Mouse (Mus musculus): ENCODE results near the gene Agap1.

The Agap1 gene

GRCm38 (mm10) chr1:89755358-89755757 is 300.8 kb downstream of the Agap1 start:
- no peak for DNase-seq (ENCODE audit: low read depth, low spot score)

GRCm38 (mm10) chr1:89756387-89756786 is 301.8 kb downstream of the Agap1 start:
- DNase-seq (ENCODE audit: low read depth, low spot score) = peak; percentile 80

GRCm38 (mm10) chr1:89757545-89757944 is 302.9 kb downstream of the Agap1 start:
- peak; percentile 61 for DNase-seq (ENCODE audit: low read depth, low spot score)

DNA sequence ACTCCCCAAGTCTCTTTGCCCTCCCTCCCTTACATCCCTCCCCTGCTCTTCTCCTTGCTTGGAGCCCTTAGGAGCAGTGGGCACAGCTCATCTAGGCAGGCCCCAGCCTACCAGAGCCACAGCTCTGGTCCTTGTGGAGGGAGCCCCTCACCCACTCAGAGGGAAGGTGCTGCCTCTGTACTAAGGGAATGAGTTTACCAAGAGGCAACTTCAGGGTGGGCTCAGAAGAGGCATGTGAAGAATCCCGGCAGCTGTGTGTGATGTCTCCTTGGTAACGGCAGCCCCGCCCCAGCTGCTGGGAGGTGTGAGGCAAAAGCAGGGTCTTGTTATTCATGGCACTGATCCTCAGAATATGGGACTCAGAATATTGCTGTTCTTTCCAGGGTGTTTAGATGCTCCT is 309.3 kb downstream of the Agap1 start:
- DNase-seq (ENCODE audit: low read depth, low spot score) = peak; percentile 70

- DNase-seq (ENCODE audit: low read depth, low spot score) = no peak
These were observed 312.3 kb downstream of the Agap1 start for GRCm38 (mm10) chr1:89766891-89767290.

GRCm38 (mm10) chr1:89769641-89770040 is 315.0 kb downstream of the Agap1 start:
- DNase-seq (ENCODE audit: low read depth, low spot score) = no peak

GRCm38 (mm10) chr1:89770298-89770697 is 315.7 kb downstream of the Agap1 start:
- peak; percentile 48 for DNase-seq (ENCODE audit: low read depth, low spot score)

GRCm38 (mm10) chr1:89775750-89776149 is 321.1 kb downstream of the Agap1 start:
- no peak for DNase-seq (ENCODE audit: low read depth, low spot score)

GRCm38 (mm10) chr1:89780675-89781074 is 326.1 kb downstream of the Agap1 start:
- DNase-seq (ENCODE audit: low read depth, low spot score) = no peak

DNA sequence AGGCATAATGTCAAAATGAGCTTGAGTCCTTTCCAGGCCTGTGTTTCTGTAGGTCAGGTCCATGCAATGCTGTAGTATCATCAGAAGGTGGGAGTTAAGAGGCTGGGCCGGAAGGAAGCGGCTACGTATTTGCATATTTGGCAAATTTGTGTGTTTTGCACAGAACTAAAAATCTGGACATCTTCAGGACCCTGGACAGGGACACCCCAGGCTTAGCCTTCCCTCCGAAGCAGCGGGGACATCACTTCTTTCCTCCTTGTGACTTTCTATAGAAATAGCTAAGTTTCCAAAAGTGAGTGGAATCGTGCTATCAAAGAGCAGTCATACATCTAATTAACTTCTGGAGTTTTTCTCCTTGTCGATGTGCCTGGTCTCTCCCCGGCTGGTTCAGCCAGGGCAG is 327.3 kb downstream of the Agap1 start:
- DNase-seq (ENCODE audit: low read depth, low spot score) = peak; percentile 31

DNA sequence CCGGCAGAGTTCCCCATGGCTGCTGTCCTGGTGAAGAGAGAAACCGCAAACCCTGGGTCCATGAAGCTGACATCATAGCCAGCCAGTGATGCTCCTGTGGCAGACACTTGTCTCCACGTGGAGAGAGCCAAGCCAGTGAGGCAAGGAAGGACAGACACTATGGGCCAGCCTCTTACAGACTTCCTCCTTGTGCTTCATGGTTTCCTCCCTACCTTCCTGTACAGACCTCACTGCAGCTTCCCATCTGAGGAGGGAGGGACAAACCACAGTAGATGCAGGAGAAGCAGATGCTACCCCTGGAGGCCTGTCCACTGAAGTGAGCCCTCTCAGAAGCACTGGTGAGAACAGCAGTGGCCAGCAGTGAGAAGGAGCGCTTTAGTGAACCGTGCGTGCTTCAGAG is 332.2 kb downstream of the Agap1 start:
- no peak for DNase-seq (ENCODE audit: low read depth, low spot score)

GRCm38 (mm10) chr1:89798724-89799123 is 344.1 kb downstream of the Agap1 start:
- DNase-seq (ENCODE audit: low read depth, low spot score) = no peak

GRCm38 (mm10) chr1:89801506-89801905 is 346.9 kb downstream of the Agap1 start:
- DNase-seq (ENCODE audit: low read depth, low spot score) = peak; percentile 42

DNA sequence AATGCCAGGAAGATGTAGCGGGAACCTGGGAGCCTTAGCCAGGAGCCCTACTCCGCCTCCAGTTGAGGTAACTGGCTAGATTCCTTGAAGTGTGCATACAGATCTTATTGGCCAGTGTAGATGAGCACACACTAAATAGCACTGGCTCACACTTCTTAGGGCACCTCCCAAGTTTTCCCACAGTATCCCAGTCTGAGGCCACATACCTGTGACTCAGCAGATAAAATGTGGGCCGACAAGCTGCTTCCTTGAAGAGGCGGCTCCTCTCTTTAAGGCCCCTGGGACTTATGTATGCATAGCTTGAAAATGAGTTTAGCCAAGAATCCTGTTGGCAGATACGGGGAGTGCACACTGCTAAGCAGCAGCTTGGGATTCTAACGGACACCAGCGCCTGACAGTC is 350.4 kb downstream of the Agap1 start:
- DNase-seq (ENCODE audit: low read depth, low spot score) = no peak

DNA sequence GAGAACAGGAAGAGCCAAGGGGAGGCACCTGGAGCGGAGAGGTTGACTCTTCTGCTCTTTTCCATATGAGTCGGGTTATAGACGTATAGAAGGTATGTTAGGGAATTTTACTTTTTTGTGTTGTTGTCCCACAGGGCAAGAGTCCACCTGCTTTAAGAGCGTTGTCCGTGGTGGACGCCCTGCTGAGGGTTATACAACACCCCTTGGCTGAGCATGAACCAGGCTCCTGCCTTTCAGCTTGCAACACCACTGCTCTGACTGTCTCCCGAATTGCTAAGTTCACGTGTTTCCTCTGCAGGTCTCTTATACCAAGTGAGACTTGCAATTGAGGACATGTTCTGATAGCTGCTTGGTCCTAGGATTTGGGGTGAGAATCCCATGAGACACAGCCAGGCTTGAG is 358.2 kb downstream of the Agap1 start:
- DNase-seq (ENCODE audit: low read depth, low spot score) = no peak

- no peak for DNase-seq (ENCODE audit: low read depth, low spot score)
These were observed 362.0 kb downstream of the Agap1 start for GRCm38 (mm10) chr1:89816487-89817206.

- no peak for DNase-seq (ENCODE audit: low read depth, low spot score)
These were observed 367.2 kb downstream of the Agap1 start for GRCm38 (mm10) chr1:89821822-89822221.

DNA sequence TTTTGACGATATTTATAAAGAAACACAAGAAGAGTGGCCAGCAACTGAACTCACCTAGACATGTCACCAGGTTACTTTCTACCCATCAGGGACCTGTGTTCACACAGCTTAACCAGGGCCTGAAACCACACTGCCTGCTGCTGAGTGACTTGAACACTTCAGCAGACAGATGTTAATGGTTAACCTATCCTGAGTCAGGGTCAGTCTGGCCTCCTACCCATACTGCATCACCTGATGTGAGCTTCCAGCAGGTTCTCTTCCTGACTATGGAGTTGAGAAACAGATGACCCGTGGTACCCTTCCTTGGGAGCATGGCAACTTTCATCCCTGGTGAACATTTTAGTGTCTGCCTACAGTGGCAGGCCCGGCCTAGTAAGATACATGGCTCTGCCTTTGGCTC is 367.8 kb downstream of the Agap1 start:
- DNase-seq (ENCODE audit: low read depth, low spot score) = no peak

- no peak for DNase-seq (ENCODE audit: low read depth, low spot score)
These were observed 368.4 kb downstream of the Agap1 start for GRCm38 (mm10) chr1:89823036-89823435.

- no peak for DNase-seq (ENCODE audit: low read depth, low spot score)
These were observed 372.4 kb downstream of the Agap1 start for GRCm38 (mm10) chr1:89827051-89827450.

DNA sequence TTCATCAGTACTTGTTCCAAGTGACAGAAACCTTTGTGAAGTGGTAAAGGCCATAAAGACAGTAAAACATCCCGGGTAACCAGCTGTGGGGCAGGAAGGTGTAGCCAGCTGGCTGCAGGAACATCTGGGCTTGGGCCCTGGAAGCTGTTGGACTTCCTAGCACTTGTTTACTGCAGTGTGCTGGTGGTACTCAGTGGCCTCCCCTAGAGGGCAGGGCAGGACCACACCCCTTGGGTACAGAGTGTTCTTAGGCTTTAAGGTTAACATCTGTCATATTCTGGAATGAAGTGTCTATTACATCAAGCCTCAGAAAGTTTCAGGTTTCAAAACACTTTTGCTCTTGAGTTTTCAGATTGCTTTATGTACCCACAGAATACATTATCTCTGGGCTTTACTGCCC is 376.5 kb downstream of the Agap1 start:
- DNase-seq (ENCODE audit: low read depth, low spot score) = no peak

DNA sequence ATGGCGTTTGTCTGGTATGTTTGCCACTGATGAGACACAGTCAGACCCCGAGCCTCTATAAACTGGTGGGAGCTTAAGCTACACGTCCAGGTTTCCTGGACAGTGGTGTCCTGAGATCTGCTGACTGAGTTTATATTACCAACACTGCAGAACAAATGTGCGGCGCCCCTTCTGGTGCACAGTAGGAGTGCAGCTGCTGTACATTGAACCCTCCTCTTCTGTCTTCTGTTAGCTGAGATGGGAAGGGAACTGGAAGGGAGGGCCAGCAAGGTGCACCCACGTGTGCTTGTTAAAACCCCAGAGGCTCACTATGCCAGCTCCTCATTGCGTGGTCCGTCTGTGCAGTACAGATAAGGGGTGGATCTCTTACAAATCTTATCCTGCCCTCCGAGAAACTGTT is 389.5 kb downstream of the Agap1 start:
- DNase-seq (ENCODE audit: low read depth, low spot score) = peak; percentile 71

- no peak for DNase-seq (ENCODE audit: low read depth, low spot score)
These were observed 390.9 kb downstream of the Agap1 start for GRCm38 (mm10) chr1:89845487-89845886.

GRCm38 (mm10) chr1:89846148-89846547 is 391.5 kb downstream of the Agap1 start:
- no peak for DNase-seq (ENCODE audit: low read depth, low spot score)

Measured in ES-CJ7 (cell line).